Mouse (Mus musculus) cerebellum, adult 8-10 months (tissue): ENCODE results near the gene Fads6.

Source experiments
- DNase-seq: peaks from one replicate; pipeline ENCODE4 v3.0.0; 2022

Gene Fads6

GRCm38 (mm10) chr11:115249721-115250404 is 47.6 kb downstream of the Fads6 start:
- no peak for DNase-seq

DNA sequence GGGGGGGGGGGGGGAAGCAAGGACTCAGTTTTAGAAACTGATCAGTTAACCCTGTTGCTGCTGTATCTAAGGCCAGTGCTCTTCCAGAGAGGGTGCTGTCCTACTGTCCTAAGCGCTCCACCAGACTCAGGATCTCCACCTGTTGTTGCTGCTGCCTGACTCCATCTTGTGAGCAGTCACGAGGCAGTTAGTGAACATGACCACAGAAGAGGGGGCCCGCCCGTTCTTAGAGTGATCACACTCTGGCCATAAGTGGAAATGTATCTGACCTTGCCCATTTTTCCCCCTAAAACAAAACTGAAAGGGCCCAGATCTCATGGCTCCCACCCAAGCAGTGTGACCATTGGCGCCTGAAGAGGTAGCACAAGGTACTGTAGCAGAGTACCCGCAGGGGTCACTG is 49.5 kb downstream of the Fads6 start:
- no peak for DNase-seq

- no peak for DNase-seq
These were observed 50.2 kb downstream of the Fads6 start for GRCm38 (mm10) chr11:115247240-115247639.

DNA sequence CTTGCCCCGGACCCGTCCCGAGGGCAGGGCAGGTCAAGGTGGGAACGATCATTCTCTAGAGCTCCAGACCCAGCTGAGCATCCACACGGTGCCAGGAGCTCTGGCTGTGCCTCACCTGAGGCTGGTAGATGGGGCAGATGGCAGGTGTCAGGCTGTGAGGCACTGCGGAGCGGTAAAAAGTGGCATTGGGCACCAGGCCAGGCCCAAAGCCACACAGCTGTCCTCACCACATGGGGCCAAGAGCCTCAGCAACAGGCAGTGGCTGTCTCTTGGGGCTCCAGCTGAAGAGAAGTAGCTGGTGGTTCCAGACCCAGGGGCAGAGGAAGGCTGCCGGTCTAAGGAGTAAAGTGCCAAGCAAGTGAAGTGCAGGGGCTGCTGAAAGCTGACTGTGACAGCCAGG is 51.1 kb downstream of the Fads6 start:
- DNase-seq = peak; percentile 71

GRCm38 (mm10) chr11:115244840-115245239 is 52.6 kb downstream of the Fads6 start:
- DNase-seq = no peak

DNA sequence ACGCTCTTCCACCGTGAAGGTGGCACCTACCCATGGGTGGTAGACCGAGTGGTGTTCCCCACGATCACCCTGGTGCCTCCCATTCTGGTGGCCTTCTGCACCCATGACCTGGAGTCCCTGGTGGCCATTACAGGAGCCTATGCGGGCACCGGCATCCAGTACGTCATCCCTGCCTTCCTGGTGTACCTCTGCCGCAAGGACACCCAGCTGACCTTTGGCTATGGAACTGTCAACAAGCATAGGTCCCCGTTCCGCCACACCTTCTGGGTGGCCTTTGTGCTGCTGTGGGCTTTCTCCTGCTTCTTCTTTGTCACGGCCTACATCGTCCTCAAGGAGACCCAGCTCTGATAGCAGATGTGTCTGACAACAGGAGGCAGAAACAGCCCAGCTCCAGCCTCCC is 53.7 kb downstream of the Fads6 start:
- no peak for DNase-seq

- DNase-seq = no peak
These were observed 54.7 kb downstream of the Fads6 start for GRCm38 (mm10) chr11:115242746-115243145.

GRCm38 (mm10) chr11:115241402-115241801 is 56.1 kb downstream of the Fads6 start:
- no peak for DNase-seq

DNA sequence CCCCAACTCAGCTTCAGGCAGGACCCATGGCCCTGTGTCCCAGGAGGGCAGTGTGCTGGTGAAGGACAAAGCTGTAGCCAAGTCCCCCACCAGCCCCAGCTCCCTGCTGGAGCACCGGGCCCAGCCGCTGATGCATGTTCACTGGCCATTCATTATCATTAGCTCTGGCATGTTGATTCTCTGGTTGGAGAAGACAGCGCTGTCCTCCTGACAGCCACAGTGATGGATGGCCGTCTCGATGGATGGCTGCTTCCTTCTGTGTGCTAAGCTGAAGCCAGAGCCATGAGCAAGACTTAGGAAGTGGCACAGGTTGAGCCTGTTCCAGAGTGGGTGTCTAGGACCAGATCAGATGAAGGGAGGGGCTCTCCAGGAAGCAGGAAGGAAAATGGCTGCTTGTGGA is 60.9 kb downstream of the Fads6 start:
- DNase-seq = no peak

DNA sequence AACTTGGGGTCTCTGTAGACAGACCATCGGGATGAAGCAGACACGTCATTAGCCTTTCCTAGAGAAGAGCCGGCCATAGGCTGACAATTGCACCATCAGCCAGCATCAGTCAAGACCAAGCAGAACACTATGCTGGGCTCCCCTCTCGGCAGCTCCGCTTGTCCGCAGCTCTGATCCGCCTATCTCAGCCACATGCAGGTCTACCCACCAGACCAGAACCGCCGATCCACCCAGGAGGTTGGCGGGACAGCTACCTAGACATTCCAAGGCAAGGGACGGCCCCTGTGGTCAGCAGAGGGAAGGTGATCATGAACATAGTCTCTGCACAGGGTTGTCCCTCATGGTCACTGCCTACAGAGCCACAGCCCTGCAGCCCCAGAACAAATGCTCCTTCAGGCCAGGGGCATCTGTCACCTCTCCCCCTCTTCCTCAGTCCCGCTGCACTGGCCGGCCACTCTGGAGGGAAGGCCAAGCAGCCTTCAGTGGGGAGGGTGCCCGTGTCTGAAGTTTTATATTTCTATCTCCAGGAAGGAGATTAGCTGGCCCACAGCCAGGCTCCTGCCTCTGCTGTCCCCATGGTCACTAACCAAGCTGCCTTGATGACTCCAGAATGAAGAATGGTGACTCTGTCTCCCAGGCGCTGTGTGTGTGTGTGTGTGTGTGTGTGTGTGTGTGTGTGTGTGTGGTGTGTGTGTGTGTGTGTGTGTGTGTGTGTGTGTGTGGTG is 63.0 kb downstream of the Fads6 start:
- no peak for DNase-seq

DNA sequence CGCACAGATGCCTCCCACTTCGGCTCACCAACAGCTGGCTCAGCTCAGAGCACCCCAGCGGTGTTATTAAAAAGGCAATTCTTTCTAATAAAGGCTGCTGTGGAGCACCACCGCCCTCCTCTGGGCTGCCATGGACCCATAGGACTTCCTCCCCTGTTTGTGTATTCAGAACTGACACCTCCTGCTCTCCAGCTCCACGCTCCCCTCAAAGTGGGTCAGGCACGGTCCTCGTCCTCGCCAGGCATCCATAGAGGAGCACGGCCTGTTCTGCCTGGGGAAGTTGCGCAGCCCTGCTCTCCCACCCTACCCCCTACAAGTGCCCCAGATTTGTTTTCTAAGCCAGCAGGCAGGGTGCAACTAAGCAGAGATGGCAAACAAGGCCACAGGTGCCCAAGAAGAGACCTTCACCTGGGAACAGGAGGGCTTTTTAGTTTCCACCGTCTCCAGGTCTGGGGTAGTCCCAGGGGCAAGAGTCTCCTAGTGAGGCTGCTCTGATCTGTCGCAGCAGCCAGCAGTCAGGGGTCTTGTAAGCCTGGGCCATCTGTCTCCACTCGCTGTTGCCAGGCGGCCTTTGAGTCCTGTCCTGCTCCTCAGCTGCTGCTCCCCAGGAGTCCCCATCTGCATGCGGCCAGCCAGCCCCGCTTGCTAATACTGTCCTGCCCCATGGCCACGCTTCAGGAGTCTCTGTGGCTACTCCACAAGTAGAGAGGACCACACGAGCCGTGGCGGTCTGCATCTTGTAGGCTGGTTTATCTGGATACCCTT is 63.8 kb downstream of the Fads6 start:
- DNase-seq = no peak

- DNase-seq = no peak
These were observed 64.6 kb downstream of the Fads6 start for GRCm38 (mm10) chr11:115232889-115233288.

GRCm38 (mm10) chr11:115231924-115232323 is 65.5 kb downstream of the Fads6 start:
- no peak for DNase-seq

GRCm38 (mm10) chr11:115231168-115231915 is 66.1 kb downstream of the Fads6 start:
- no peak for DNase-seq
